Mouse (Mus musculus) liver, adult (tissue): ENCODE data around the gene Gbx1.

Experiments
- GATA4 ChIP-seq: IDR thresholded peaks from 2 replicates; pipeline ENCODE4 v1.6.1; 2014; ENCODE audit warnings: mild to moderate bottlenecking, low read length; ENCODE audit not compliant: insufficient replicate concordance

Gbx1 gene

GRCm38 (mm10) chr5:24472884-24473619 is 54.0 kb downstream of the Gbx1 start:
- TF ChIP-seq GATA4, result no peak

GRCm38 (mm10) chr5:24470600-24470999 is 56.4 kb downstream of the Gbx1 start:
- TF ChIP-seq GATA4, result no peak

GRCm38 (mm10) chr5:24466762-24467161 is 60.2 kb downstream of the Gbx1 start:
- TF ChIP-seq GATA4, result no peak

- no peak for TF ChIP-seq GATA4
These were observed 71.4 kb downstream of the Gbx1 start for GRCm38 (mm10) chr5:24455613-24456012.

- no peak for TF ChIP-seq GATA4
These were observed 71.9 kb downstream of the Gbx1 start for GRCm38 (mm10) chr5:24455076-24455475.

- TF ChIP-seq GATA4, result no peak
These were observed 73.1 kb downstream of the Gbx1 start for GRCm38 (mm10) chr5:24453985-24454303.

GRCm38 (mm10) chr5:24453283-24453984 is 73.6 kb downstream of the Gbx1 start:
- TF ChIP-seq GATA4, result no peak
